Mouse (Mus musculus) spleen, embryonic (tissue): ENCODE measurements around the gene Fbln1.
"Not testable (repeated sequence)": the region's sequence is repeated elsewhere in the genome, so short reads cannot be mapped to it uniquely, and the experiment has no call there.

ENCODE experiments used
- CTCF ChIA-PET: fragments of 350-600 bp; sonication (Branson Sonifier 250); formaldehyde crosslinking; loops from one replicate; lab custom pipeline; 2022; lab: Charles Lee

Gene Fbln1

DNA sequence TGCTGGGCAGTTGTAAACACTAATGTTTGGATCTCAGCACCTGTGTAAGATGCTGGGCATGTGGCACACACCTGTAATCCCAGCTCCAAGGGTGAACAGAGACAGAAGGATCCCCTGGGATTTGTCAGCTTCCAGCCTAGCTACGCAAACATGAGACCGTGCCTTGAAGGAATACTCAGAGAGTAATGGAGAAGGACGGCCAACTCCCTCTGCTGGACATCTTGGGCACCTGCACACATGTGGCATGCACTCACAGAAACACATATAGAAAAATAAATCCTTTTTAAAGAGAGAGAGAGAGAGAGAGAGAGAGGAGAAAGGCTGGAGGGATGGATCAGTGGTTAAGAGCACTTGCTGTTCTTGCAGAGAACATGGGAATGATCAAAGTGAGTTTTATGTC, 88.9 kb downstream of the Fbln1 start:
- CTCF ChIA-PET = no interaction called here

DNA sequence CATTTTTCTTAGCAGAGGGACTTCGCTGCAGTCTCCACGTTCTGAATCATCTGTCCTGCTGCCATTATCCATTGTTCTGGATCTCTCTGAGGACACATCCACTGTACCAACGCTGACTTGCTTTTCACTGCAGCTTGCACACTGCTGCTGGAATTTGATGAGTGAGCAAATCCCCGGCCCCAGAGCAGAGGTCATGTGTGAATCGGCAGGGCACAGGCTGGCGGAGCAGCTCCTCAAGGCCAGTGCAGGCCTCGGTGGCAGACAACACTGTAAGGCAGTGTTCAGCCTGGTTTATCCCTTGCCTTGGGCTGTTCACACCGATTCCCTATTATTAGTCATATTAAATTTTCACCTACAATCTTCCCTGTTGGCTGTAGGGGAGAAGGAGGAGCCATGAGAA, 89.8 kb downstream of the Fbln1 start:
- CTCF ChIA-PET = no interaction called here

DNA sequence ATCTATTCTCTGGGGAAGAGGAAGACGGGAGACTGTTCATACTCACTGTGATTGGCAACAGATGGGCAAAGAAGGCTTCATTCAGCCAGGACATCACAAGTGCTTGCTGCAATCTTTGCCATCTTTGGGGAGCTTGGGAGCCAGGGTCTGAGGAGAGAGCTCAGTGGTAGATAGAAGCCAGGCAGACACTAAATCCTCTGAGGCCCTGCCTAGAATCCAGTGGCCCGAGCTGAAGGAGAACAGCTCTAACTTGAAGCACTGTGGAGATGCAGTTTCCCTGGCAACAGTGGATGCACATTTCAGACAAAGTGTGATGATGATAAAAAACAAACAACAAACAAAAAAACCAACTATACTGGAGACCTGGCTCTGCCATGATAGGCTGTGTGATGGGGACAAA, 90.2 kb downstream of the Fbln1 start:
- CTCF ChIA-PET = no interaction called here

DNA sequence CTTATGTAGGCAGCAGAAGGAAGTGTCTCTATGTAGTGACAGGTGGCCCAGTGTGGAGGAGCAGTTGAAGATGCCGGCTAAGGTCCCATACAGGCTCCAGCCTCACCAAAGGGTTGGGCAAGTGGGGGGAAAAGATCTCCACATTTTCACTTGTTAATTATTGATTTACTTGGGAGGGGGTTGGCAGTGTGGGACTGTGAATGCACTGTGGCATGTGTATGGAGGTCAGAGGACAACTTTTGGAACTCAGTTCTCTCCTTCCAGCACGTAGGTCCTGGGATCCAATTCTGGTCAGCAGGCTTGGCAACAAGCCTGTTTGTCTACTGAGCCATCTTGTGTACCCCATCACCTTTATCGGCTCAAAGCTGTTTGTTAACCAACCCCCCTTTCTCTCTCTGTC, 90.8 kb downstream of the Fbln1 start:
- CTCF ChIA-PET = interaction anchor here (0.7 kb wide), 1 partner anchor 145 kb away, joined by 4 read pairs; no protein-coding TSS in a partner anchor

DNA sequence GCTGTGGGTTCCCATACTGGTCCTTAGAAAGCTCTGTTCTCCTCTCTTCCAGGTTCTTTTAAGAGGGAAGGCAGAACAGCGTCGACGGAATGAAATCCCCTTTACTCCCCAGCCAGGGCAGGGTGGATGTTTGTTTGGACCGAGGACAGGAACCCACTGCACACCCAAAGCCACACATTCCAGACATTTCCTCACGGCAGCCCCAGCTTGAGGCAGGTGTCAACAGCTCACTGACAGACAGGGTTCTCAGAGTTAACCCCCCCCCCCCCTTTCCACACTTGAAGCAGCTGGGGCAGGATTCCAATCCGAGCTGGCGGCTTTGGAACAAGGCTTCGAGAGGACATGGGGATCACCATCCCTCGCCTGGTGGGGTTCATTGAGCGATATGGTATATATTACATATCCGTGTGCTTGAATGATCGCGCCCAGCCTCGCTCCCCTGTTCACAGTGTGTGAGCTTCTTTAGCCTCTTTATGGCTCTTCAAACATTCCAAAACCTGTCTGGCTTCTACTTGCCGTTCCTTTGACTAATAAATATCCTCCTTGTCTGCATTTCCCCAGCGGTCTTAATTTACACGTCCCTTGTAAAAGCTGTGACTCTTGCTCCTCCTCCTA, 92.5 kb downstream of the Fbln1 start:
- CTCF ChIA-PET = no interaction called here

DNA sequence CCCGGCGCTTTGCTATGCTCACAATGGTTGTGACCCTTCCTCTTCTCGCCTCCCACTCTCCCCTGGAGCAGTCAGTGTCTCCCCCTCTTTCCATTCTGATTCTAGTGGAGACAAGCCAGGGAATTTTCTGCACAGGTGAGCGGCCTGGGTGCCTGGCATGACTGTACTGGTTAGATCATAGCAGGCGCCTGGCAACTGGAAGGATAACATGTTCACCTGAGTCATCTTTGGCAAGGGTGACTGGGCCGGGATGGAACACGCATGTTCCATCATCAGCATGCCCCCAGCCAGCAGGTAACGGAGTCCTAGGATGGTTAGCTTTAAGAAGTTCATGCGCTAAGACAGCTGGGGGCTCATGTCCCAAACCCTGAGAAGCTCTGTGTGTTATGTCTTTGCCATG, 93.2 kb downstream of the Fbln1 start:
- CTCF ChIA-PET = no interaction called here

DNA sequence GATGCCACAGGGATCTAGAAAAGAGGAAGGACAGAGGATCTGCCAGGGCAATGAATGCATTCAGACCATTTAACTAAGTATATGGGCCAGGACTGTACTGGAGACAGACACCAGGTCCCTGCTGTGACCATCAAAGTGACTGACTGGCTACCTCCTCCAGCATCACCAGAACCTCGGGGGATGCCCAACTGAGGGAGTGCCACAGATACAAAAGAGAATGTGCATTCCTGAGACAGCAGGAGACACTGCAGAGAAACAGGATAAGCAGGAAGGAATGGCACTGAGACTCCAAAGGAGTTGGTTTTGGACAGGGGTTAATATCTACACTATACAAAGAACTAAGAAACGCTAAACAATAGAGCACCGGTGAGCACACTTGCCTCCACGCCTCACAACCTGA, 97.5 kb downstream of the Fbln1 start:
- CTCF ChIA-PET = no interaction called here

DNA sequence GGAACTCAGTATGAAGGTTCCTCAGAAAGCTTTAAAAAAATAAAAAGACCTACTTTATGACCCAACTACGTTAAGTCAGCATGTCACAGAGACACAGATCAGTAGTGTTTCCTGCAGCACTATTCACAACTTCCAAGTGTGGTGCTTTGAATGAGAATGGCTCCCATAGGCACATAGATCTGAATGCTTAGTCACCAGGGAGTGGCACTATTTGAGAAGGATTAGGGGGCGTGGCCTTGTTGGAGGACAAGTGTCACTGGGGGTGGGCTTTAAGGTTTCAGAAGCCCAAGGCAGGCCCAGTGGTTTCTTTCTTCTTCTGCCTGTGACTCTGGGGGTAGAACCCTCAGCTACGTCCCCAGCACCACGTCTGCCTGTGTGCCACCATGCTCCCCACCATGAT, 98.2 kb downstream of the Fbln1 start:
- CTCF ChIA-PET = no interaction called here

DNA sequence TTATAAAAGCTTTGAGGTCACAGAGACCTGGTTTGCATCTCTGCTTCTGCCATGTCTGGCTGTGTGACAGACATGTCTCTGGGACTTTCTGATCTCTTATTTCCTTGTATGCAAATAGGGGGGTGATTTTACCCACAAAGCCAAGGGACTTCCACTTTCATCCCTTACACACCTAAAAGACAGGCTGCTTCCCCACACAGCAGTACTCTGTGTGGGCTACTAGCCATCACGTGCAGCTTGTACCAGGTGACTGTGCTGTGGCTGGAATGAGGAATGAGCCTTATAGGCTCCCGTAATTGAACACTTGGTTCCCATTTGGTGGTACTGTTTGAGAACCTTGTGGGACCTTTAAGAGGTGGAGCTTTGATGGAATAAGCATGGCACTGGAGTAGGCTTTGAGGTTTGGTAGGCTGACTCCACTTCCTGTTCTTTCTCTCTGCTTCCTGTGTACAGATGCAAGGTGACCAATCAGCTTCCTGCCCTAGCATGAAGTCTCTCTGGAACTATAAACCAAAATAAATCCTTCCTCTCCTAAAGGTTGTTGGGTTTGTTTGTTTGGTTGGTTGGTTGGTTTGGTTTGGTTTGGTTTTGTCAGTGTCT, 101.4 kb downstream of the Fbln1 start:
- CTCF ChIA-PET = no interaction called here

DNA sequence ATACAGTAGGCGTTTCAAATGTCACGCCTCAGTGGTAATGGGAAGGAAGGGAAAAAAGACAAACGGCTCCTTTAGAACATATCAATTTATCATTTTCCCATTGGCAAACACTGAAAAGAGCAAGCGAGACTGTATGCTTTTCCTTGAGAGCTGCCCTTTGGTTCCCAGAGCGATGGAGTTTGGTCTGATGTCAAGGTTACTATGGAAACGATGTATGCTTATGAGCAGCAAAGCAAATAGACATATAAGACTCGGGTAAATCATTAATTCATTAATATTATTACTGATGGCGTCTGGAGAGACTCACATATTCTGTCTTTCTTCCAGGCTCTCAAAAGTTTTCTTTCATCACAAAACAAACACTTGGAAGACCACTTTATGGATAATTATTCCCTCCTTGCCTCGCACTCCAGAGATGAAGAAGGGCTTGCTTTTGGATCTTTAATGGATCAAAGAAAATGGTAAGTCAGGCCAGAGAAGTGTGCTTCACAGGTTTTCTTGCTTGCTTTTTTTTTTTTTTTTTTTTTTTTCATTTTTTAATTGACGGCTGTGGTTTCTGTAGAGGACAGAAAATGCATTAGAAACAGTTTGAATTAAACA, 105.4 kb downstream of the Fbln1 start:
- CTCF ChIA-PET = no interaction called here

DNA sequence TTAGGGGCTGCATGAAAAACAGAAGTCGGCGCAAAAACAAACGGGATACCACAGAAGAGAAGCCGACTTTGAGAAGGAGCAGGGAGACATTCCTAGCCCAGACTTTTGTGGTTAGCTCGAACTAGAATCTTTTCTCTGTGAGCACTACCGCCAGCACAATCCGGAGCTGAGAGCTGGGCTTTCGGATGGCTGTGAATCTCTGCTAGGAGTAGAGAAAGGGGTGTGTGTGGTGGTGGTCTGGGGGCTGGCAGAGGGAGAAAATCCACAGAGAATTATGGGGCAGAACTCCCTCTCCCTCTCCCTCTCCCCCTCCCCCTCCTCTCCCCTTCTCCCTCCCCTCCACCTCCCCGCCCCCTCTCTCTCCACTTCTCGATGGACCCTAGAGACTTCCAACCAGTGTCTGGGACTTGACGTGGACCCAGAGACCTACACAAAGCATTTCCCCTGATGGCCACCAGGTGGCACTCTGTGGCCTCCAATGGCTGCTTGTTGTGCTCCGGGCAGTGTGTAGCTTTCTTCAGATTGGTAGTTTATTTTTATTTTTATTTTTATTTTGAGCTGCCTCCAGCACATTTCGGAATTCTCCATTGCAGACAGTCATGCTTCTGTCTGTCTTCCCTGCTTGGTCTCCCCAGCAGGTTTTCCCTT, 109.8 kb downstream of the Fbln1 start:
- CTCF ChIA-PET = no interaction called here

DNA sequence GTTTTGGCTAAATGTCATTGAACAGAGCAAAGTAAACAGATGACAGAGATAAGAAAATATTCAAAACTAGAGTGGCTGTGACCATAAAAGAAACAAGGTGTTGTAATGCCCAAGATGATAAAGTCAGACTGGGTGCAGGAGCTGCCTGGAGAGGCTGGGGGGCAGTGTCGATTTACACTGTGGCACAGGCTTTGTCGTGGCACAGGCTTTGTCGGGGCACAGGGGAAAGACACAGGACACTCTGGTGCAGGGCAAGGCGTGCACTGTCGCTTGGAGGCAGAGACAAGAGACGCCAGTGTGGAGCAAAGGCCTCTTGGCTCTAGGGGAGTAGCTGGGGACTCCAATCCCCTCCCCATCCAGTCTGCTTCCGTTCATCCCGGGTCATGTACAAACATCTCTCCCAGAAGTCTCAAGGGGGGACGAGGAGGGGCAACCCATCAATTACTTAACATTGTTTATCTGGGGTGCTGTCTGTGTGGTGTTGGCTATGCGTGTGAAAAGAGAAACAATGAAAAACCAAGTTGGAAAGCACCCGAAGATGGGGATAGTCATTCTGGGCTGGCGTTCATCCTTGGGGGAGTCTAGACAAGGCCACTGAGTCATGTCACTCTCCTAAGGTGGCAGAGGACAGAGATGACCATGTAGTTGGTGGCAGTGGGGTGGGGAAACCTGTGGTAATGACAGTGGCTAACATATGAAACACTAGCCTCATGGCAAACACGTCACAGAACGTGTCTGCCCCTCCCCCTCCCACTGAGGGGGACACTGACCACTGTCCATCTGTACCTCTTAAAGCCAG, 110.8 kb downstream of the Fbln1 start:
- CTCF ChIA-PET = interaction anchor here (0.6 kb wide), 1 partner anchor 125 kb away, joined by 3 read pairs; no protein-coding TSS in a partner anchor

DNA sequence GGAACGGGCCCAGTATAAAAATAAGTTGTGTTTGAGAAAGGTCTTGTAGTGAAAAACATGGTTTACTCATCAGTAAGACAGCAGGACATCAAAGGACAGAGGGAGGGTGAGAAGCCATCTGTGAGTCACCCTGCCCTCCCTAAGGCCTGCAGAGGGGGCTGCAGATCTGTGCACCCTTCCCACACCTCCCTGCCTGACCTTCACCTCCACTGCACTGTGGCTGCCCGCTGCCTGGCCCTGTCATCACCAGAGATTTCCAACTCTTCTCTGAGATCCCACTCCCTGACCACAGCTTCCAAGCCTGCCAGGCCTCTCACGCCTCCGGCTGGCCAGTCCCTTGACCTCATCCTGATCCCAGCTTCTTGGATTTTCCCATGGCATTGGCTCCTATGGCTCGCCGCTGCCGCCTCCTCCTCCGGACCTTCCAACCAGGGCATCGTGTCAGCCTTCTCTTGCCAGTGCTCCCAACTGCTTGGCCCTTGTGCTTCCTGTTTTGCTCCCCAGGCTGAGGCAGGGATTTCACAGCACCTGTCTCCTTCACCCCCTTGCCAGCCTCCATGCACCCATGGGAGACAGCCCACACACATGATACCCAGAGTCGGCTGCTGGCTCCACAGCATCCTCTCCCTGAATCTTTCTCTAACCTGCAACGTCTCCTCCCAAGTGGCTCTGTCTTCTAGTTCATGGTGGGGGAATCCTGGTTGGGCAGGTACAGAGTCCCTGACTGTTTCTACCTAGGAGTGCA, 114.3 kb downstream of the Fbln1 start:
- CTCF ChIA-PET = no interaction called here

DNA sequence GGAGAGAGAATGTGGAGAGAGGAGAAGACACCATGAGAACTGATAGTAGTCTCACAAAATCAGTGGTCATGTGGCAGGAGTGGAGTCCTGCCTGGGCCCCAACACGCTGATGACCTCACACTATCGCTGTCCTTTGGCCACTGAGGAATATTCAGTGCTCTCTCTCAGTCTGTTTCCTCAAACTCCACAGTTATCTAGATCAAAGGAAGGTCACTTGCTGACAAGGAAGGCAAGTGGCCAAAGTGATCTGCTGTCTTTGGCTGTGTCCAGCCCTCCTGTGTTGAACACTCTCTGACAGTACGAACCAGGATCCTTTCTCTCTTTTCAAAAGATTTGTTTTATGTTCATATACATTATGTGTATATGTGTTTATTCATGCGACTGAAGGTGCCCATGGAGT, 117.5 kb downstream of the Fbln1 start:
- CTCF ChIA-PET = no interaction called here

DNA sequence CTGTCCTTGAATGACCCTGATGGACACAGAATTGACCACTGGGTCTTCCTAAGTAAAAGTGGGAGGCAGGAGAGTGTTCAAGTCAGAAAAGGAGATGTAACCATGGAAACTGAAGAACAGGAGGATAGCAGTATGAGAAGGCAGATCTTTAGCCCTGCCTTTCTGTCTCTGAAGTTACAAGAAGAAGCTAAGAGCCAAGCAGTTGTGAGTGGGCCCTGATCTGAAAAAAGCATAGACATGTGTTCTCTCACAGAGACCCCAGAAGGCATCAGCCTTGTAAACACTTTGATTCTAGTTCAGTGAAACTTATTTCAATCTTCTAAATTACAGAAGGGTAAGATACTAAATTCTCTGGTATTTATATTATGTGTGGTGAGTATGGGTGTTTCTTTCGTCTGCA, 118.7 kb downstream of the Fbln1 start:
- CTCF ChIA-PET = no interaction called here

DNA sequence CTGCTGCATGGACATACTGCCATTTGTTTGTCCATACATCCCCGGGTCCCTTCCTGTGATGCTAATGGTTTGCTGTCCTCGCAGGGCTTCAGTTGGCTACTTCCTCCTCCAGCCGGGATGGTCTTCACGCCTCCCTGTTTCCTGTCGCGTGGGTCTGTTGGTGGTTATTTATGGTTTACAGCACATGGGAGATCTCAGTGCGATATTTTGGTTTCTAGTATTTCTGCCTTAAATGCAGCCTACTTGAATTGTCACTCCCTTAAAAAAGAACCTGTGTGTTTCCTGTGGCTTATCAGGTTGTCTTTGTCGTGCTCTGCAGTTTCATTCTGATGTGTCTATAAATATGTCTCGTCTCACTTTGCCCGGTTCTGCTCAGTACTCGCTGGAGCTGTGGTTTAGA, 122.1 kb downstream of the Fbln1 start:
- CTCF ChIA-PET = no interaction called here

DNA sequence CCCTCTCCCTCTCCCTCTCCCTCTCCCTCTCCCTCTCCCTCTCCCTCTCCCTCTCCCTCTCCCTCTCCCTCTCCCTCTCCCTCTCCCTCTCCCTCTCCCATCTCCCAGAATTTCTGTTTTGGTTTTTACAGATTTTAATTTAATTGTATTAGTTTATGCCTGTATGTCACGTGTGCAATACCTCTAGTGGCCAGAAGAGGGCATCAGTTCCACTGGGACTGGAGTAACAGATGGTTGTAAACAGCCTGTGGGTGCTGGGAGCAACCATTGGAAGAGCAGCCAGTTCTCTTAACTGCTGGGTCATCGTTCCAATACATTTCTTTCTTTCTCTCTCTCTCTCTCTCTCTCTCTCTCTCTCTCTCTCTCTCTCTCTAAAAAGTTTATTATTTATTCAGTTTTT, 122.7 kb downstream of the Fbln1 start:
- CTCF ChIA-PET = interaction anchor here (0.6 kb wide), 1 partner anchor 1877 kb away, joined by 3 read pairs; no protein-coding TSS in a partner anchor

DNA sequence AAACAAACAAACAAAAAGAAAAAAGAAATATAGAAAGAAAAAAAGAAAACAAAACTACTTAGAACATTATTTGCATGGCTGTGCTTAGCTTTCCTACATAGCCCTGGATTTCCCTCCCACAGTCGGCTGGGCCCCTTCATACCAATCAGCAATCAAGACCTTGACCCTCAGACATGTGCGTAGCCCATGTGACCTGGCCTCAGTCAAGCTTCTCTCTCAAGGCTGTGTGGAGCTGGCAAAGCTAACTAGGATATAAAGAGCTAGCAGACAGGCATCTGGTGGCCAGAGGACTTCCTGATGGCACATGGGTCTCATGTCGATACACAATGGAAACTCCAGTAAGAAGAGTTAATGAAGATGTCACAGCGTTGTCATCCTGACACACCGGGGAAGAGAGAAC, 123.3 kb downstream of the Fbln1 start:
- CTCF ChIA-PET = interaction anchor here (0.6 kb wide), 1 partner anchor 1877 kb away, joined by 3 read pairs; no protein-coding TSS in a partner anchor

DNA sequence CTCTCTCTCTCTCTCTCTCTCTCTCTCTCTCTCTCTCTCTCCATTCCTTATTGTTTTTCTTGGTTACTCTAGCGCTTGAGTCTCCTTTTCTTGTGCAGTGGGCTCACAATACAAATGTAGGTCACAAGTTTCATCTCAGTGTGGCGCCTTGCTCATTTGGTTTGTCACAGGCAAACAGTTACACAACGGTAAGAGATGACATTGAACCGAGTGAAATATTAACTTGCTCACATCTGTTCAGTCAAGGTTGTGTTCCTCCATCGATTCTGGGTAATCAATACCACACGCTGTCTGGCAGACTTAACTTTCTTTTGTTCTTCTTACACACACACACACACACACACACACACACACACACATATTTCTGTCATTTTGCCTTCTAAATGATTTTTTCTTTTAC, 124.3 kb downstream of the Fbln1 start:
- CTCF ChIA-PET = no interaction called here

DNA sequence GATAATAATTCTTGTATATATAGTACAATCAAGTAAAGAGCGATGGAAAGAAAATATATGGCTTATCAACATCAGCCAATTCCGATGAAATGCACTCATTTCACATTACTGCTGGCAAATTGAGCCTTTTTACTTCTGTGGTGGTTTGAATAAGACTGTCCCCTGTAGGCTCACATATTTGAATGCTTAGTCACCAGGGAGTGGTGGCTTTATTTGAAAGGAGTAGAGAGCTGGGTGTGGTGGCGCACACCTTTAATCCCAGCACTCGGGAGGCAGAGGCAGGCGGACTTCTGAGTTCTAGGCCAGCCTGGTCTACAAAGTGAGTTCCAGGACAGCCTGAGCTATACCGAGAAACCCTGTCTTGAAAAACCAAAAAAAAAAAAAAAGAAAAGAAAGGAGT, 127.8 kb downstream of the Fbln1 start:
- CTCF ChIA-PET = not testable (repeated sequence)

DNA sequence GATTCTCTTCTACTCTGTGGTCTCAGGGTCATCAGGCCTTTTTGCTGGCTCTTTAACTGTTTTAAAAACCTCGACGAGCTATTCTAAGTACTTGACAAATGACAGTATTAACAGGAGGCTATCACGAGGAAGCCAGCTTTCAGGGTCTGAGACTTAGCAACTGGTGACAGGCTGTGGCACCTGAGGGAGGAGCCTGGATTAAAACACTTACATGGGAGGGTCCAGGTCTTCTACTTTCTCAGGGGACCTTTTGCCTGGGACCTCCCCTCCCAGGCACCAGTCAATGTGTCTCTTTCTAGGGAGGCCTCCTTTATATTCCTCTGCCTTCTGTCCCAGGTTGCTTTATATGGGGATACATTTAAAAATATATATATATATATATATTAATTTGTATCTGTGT, 128.5 kb downstream of the Fbln1 start:
- CTCF ChIA-PET = no interaction called here
